Mouse (Mus musculus) neural tube, embryonic 12.5 days (tissue): ENCODE data around the gene Fcgr1. TPM values are rescaled to one million over a fixed set of nuclear protein-coding genes. Genes with fewer than 3 reads are reported as not detected.
"Not testable (repeated sequence)": the region's sequence is repeated elsewhere in the genome, so short reads cannot be mapped to it uniquely, and the experiment has no call there.

Source experiments
- ATAC-seq: fragments of 200-750 bp; cut with Nextera tagmentation; 2 replicates; pipeline ENCODE4 v1.8.0; 2017; ENCODE audit warnings: low read depth, mild to moderate bottlenecking, moderate TSS enrichment, moderate library complexity; ENCODE audit not compliant: low FRiP score
- H3K27ac ChIP-seq: fragments of 300-500 bp; sonication (generic); 2 replicates; pipeline ENCODE4 v1.5.1; 2016
- H3K27me3 ChIP-seq: fragments of 300-500 bp; sonication (generic); replicated peaks from 2 replicates; pipeline ENCODE4 v1.6.1; 2016; ENCODE audit warnings: mild to moderate bottlenecking
- H3K36me3 ChIP-seq: fragments of 300-500 bp; sonication (generic); 2 replicates; pipeline ENCODE4 v1.6.1; 2016; ENCODE audit warnings: mild to moderate bottlenecking
- H3K4me1 ChIP-seq: fragments of 300-500 bp; sonication (generic); 2 replicates; pipeline ENCODE4 v1.6.1; 2016
- H3K4me2 ChIP-seq: fragments of 300-500 bp; sonication (generic); replicated peaks from 2 replicates; pipeline ENCODE4 v1.6.1; 2016; ENCODE audit warnings: mild to moderate bottlenecking
- H3K4me3 ChIP-seq: fragments of 300-500 bp; sonication (generic); 2 replicates; pipeline ENCODE4 v1.5.1; 2016
- H3K9ac ChIP-seq: fragments of 300-500 bp; sonication (generic); 2 replicates; pipeline ENCODE4 v1.6.1; 2016; ENCODE audit warnings: mild to moderate bottlenecking
- H3K9me3 ChIP-seq: fragments of 300-500 bp; sonication (generic); 2 replicates; pipeline ENCODE4 v1.6.1; 2016; ENCODE audit warnings: mild to moderate bottlenecking
- WGBS: fragments of 180-500 bp; shearing (Covaris S2); methylation state at CpG from one replicate; pipeline ENCODE4 v1.1.7; 2016; 5-methylcytosine and 5-hydroxymethylcytosine counted together
- microRNA-seq: library from miRNA; unstranded; fragments of <30 nt; microRNA quantifications from one replicate; pipeline ENCODE4, GENCODE M21; 2017
- polyA plus RNA-seq: library from polyadenylated mRNA; unstranded; fragments of >200 nt; fragmentation: Nextera tagmentation; extraction: Ambion mirVana; gene quantifications from 2 replicates; pipeline ENCODE4 v1.2.1, GENCODE M21; 2016

The Fcgr1 gene
- polyA plus RNA-seq, 1 experiment from 2014 or later, result 1.4 TPM

- peak; percentile 77 for ATAC-seq
- H3K9me3 ChIP-seq, H3K36me3 ChIP-seq, H3K27ac ChIP-seq, H3K27me3 ChIP-seq: not testable (repeated sequence)
- Histone ChIP-seq H3K4me3 (peak within 1 kb of the TSS; percentile 31; the same call in 1 of the 2 replicates), H3K4me2 (peak within 1 kb of the TSS; percentile 50), H3K4me1 (peaks cover 19% of the 10 kb centered on the region), H3K9ac (0 out of 2 replicates have a peak within 1 kb of the TSS, but pooled peaks have one; percentile 44)
- WGBS, result 4% methylated on average over 42 of the region's 85 CpGs
Observed at GRCm38 (mm10) chr3:96239949-96240798, 53.6 kb downstream of the Fcgr1 start, which contains the start of gene Hist2h2aa2. Gene Hist2h2aa2 (minus strand): TSS chr3:96240276.

GRCm38 (mm10) chr3:96238954-96239793 is 54.6 kb downstream of the Fcgr1 start, which contains the start of gene Hist2h3c2:
Gene Hist2h3c2 (minus strand): TSS chr3:96239127.
- WGBS, result under 1% methylated on average over 17 of the region's 68 CpGs
- not testable (repeated sequence) for H3K9me3 ChIP-seq, H3K27me3 ChIP-seq, H3K36me3 ChIP-seq
- ATAC-seq, result peak; percentile 91
- peak within 1 kb of the TSS; percentile 40 for H3K4me3 ChIP-seq
- peak within 1 kb of the TSS; percentile 64 for H3K9ac ChIP-seq
- peaks cover 16% of the 10 kb centered on the region for H3K4me1 ChIP-seq
- peak within 1 kb of the TSS; percentile 56 for H3K4me2 ChIP-seq
- 0 out of 2 replicates have a peak within 1 kb of the TSS, but pooled peaks have one; percentile 2 for H3K27ac ChIP-seq

- no peak for ATAC-seq
- H3K36me3 ChIP-seq, result no peaks in the 10 kb centered on the region
- peaks cover 15% of the 10 kb centered on the region for H3K4me1 ChIP-seq
- under 1% methylated on average over 12 of the region's 12 CpGs for WGBS
- no peaks in the 10 kb centered on the region for H3K9me3 ChIP-seq
- no peaks in the 10 kb centered on the region for H3K27me3 ChIP-seq
- 0 out of 2 replicates have a peak overlapping the region, but pooled peaks have one; percentile 2 for H3K27ac ChIP-seq
- peak overlapping the region; percentile 64 for H3K9ac ChIP-seq
- H3K4me3 ChIP-seq, result peak overlapping the region; percentile 40
- peak overlapping the region; percentile 56 for H3K4me2 ChIP-seq
Observed at GRCm38 (mm10) chr3:96237904-96238511, 55.8 kb downstream of the Fcgr1 start.

- H3K27ac ChIP-seq, result no peak overlapping the region
- H3K4me2 ChIP-seq, result peak overlapping the region; percentile 56
- no peaks in the 10 kb centered on the region for H3K27me3 ChIP-seq
- H3K4me3 ChIP-seq, result peak overlapping the region; percentile 40
- WGBS, result 23% methylated on average over 7 of the region's 7 CpGs
- H3K9ac ChIP-seq, result peak overlapping the region; percentile 64
- ATAC-seq, result no peak
- H3K4me1 ChIP-seq, result peaks cover 15% of the 10 kb centered on the region
- no peaks in the 10 kb centered on the region for H3K36me3 ChIP-seq
- H3K9me3 ChIP-seq, result no peaks in the 10 kb centered on the region
Observed at GRCm38 (mm10) chr3:96237335-96237903, 56.4 kb downstream of the Fcgr1 start.

- no peak overlapping the region for H3K27ac ChIP-seq
- H3K4me2 ChIP-seq, result peak overlapping the region; percentile 56
- 88% methylated on average over 4 of the region's 4 CpGs for WGBS
- H3K9ac ChIP-seq, result no peak overlapping the region
- no peaks in the 10 kb centered on the region for H3K27me3 ChIP-seq
- H3K9me3 ChIP-seq, result no peaks in the 10 kb centered on the region
- ATAC-seq, result no peak
- H3K4me1 ChIP-seq, result peaks cover 15% of the 10 kb centered on the region
- 0 out of 2 replicates have a peak overlapping the region, but pooled peaks have one; percentile 40 for H3K4me3 ChIP-seq
- no peaks in the 10 kb centered on the region for H3K36me3 ChIP-seq
Observed at GRCm38 (mm10) chr3:96236834-96237334, 56.9 kb downstream of the Fcgr1 start.

GRCm38 (mm10) chr3:96235836-96236235 is 57.9 kb downstream of the Fcgr1 start:
- no peak overlapping the region for H3K9ac ChIP-seq
- no peaks in the 10 kb centered on the region for H3K27me3 ChIP-seq
- no peak overlapping the region for H3K27ac ChIP-seq
- no peak for ATAC-seq
- H3K4me1 ChIP-seq, result peaks cover 15% of the 10 kb centered on the region
- H3K4me3 ChIP-seq, result no peak overlapping the region
- no peaks in the 10 kb centered on the region for H3K36me3 ChIP-seq
- no peaks in the 10 kb centered on the region for H3K9me3 ChIP-seq
- H3K4me2 ChIP-seq, result 0 out of 2 replicates have a peak overlapping the region, but pooled peaks have one; percentile 18
- WGBS, result 70% methylated on average over 3 of the region's 3 CpGs

GRCm38 (mm10) chr3:96234914-96235313 is 58.9 kb downstream of the Fcgr1 start:
- Histone ChIP-seq H3K4me3 (no peak overlapping the region), H3K4me2 (no peak overlapping the region), H3K9me3 (no peaks in the 10 kb centered on the region), H3K27ac (no peak overlapping the region), H3K9ac (no peak overlapping the region), H3K27me3 (no peaks in the 10 kb centered on the region), H3K4me1 (peaks cover 15% of the 10 kb centered on the region), H3K36me3 (no peaks in the 10 kb centered on the region)
- 95% methylated on average over 2 of the region's 2 CpGs for WGBS
- no peak for ATAC-seq

Small RNAs within 50 kb of the gene (microRNA-seq; reads per million reads assigned to microRNA genes)
- not detected for gene Gm47311
- not detected for gene Gm47313

Other genes with a start within 250 kb of the Fcgr1 start
- 48.3 TPM in 2 replicates for gene Vps45, start 235.5 kb downstream of the Fcgr1 start, polyA plus RNA-seq
- gene Otud7b, start 189.4 kb downstream of the Fcgr1 start, polyA plus RNA-seq, result 11.6 and 16.2 TPM in 2 replicates
- gene Mtmr11, start 132.0 kb downstream of the Fcgr1 start, polyA plus RNA-seq, result 9.8 and 14.1 TPM in 2 replicates
- 165 and 183 TPM in 2 replicates for gene Sf3b4, start 121.6 kb downstream of the Fcgr1 start, polyA plus RNA-seq
- 44.4 and 44.8 TPM in 2 replicates for gene Sv2a, start 112.8 kb downstream of the Fcgr1 start, polyA plus RNA-seq
- 60.8 and 69.5 TPM in 2 replicates for gene Bola1, start 74.3 kb downstream of the Fcgr1 start, polyA plus RNA-seq
- 1.7 TPM in 1 of 2 replicates, not detected in the other for gene Hist2h2ab, start 74.1 kb downstream of the Fcgr1 start, polyA plus RNA-seq
- gene Hist2h2ac, start 73.1 kb downstream of the Fcgr1 start, polyA plus RNA-seq, result 5.7 and 9.5 TPM in 2 replicates
- gene Hist2h2be, start 72.8 kb downstream of the Fcgr1 start, polyA plus RNA-seq, result 5.6 and 5.7 TPM in 2 replicates
- gene Hist2h3c2, start 54.8 kb downstream of the Fcgr1 start, polyA plus RNA-seq, result 5.0 and 8.2 TPM in 2 replicates
- gene Hist2h2aa2, start 53.7 kb downstream of the Fcgr1 start, polyA plus RNA-seq, result 54.5 and 73.7 TPM in 2 replicates
- gene Hist2h2aa1, start 48.5 kb downstream of the Fcgr1 start, polyA plus RNA-seq, result 19.2 and 21.1 TPM in 2 replicates
- gene Hist2h3c1, start 47.3 kb downstream of the Fcgr1 start, polyA plus RNA-seq, result 0.50 and 1.1 TPM in 2 replicates
- 8.5 and 13.5 TPM in 2 replicates for gene Hist2h4, start 30.7 kb downstream of the Fcgr1 start, polyA plus RNA-seq
- 41.2 and 58.9 TPM in 2 replicates for gene Hist2h3b, start 25.3 kb downstream of the Fcgr1 start, polyA plus RNA-seq
- gene Hist2h2bb, start 24.2 kb downstream of the Fcgr1 start, polyA plus RNA-seq, result 9.1 and 16.6 TPM in 2 replicates
- not detected in 2 replicates for gene BC107364, start 158.3 kb upstream of the Fcgr1 start, polyA plus RNA-seq
- 1.9 and 2.7 TPM in 2 replicates for gene Hfe2, start 231.2 kb upstream of the Fcgr1 start, polyA plus RNA-seq